ENCODE assay signal across 10 mouse cellular contexts in genomic region chr10:86418345-86418744, GRCm38 (mm10).
A peak's percentile ranks its signal among the peaks of the same experiment; 100 is the strongest.
DNase-seq lines count a peak whose midpoint lies in the region; ATAC-seq and TF ChIP-seq lines count a peak whose summit lies in the region.
"Had no signal": no experiment of that assay in that cellular context is flagged by ENCODE, and none has a peak within 500 bp of the region (broad histone marks: within the 10 kb centered on the region; RNA-seq: fewer than 3 reads in every experiment).

No protein-coding gene starts in this region.

- H3K9ac ChIP-seq in hindbrain, postnatal 0 days (replicated peaks; ENCODE audit: low read length) = no peak overlapping the region
- H3K9ac ChIP-seq: embryonic facial prominence, embryonic 15.5 days; limb, embryonic 12.5 days; midbrain, embryonic 15.5 days had no signal

- no peak overlapping the region for H3K27ac ChIP-seq in hindbrain, postnatal 0 days
- no peak overlapping the region for H3K27ac ChIP-seq in hindbrain, embryonic 10.5 days
- H3K27ac ChIP-seq: embryonic facial prominence, embryonic 15.5 days; limb, embryonic 12.5 days; midbrain, embryonic 15.5 days had no signal

- no peak for DNase-seq in hindbrain, postnatal 0 days (ENCODE audit: low spot score)
- DNase-seq in hindbrain, embryonic 10.5 days (ENCODE audit: low spot score) = no peak
- peak; percentile 31 for DNase-seq in 3T3-L1 (ENCODE audit: low read depth, low spot score)
- peak; percentile 15 for DNase-seq in A20 (ENCODE audit: low read depth, low spot score)
- peak; percentile 28 for DNase-seq in cerebellum, adult 9-10 months
- no peak for DNase-seq in right cerebral cortex, postnatal 4 days
- DNase-seq in T-cell, adult 2 months (ENCODE audit: low spot score) = no peak

- WGBS in hindbrain, postnatal 0 days = 79% methylated on average over 2 of the region's 2 CpGs
- WGBS in hindbrain, embryonic 10.5 days = 83% methylated on average over 2 of the region's 2 CpGs

- H3K36me3 ChIP-seq in hindbrain, postnatal 0 days (ENCODE audit: insufficient read depth, low read length) = no peaks in the 10 kb centered on the region
- peaks cover 2% of the 10 kb centered on the region; the same call in 1 of the 2 replicates for H3K36me3 ChIP-seq in hindbrain, embryonic 10.5 days
- H3K36me3 ChIP-seq: embryonic facial prominence, embryonic 15.5 days; limb, embryonic 12.5 days; midbrain, embryonic 15.5 days had no signal

- no peaks in the 10 kb centered on the region for H3K9me3 ChIP-seq in hindbrain, postnatal 0 days (ENCODE audit: low read length)
- H3K9me3 ChIP-seq in hindbrain, embryonic 10.5 days = no peaks in the 10 kb centered on the region
- H3K9me3 ChIP-seq: embryonic facial prominence, embryonic 15.5 days; limb, embryonic 12.5 days; midbrain, embryonic 15.5 days had no signal

- ATAC-seq in hindbrain, postnatal 0 days = no peak
- ATAC-seq: midbrain, embryonic 15.5 days had no signal

- H3K4me1 ChIP-seq in hindbrain, postnatal 0 days (ENCODE audit: insufficient read depth, low read length) = no peaks in the 10 kb centered on the region
- H3K4me1 ChIP-seq in hindbrain, embryonic 10.5 days (replicated peaks) = 0 out of 2 replicates have a peak, but pooled peaks cover 3% of the 10 kb centered on the region
- H3K4me1 ChIP-seq: midbrain, embryonic 15.5 days had no signal

- peak; percentile 55 for TF ChIP-seq CTCF in hindbrain, postnatal 0 days (IDR thresholded peaks at IDR 0.05; ENCODE audit: low read depth)

- H3K27me3 ChIP-seq in hindbrain, postnatal 0 days (ENCODE audit: insufficient read depth, low read length) = no peaks in the 10 kb centered on the region
- H3K27me3 ChIP-seq in hindbrain, embryonic 10.5 days (ENCODE audit: insufficient read depth, poor library complexity, severe bottlenecking) = no peaks in the 10 kb centered on the region
- H3K27me3 ChIP-seq: embryonic facial prominence, embryonic 15.5 days; midbrain, embryonic 15.5 days had no signal

- H3K4me3 ChIP-seq in hindbrain, postnatal 0 days (ENCODE audit: low read length) = no peak overlapping the region
- no peak overlapping the region for H3K4me3 ChIP-seq in hindbrain, embryonic 10.5 days
- H3K4me3 ChIP-seq: embryonic facial prominence, embryonic 15.5 days; limb, embryonic 12.5 days; midbrain, embryonic 15.5 days had no signal

- no peak overlapping the region for H3K4me2 ChIP-seq in hindbrain, postnatal 0 days (ENCODE audit: low read depth, low read length)
- H3K4me2 ChIP-seq: embryonic facial prominence, embryonic 15.5 days; limb, embryonic 12.5 days; midbrain, embryonic 15.5 days had no signal

Comparison
In these comparisons a context has a peak if more than half of its experiments do, and no peak if none do; other contexts are left out.
1. DNase-seq: peak in 3T3-L1 (single experiment), A20 (single experiment) and cerebellum, adult 9-10 months (single experiment); none in hindbrain, postnatal 0 days (single experiment), hindbrain, embryonic 10.5 days (single experiment), right cerebral cortex, postnatal 4 days (single experiment) and T-cell, adult 2 months (single experiment).